Mouse (Mus musculus): ENCODE data around the gene Arhgap23.

Gene Arhgap23

DNA sequence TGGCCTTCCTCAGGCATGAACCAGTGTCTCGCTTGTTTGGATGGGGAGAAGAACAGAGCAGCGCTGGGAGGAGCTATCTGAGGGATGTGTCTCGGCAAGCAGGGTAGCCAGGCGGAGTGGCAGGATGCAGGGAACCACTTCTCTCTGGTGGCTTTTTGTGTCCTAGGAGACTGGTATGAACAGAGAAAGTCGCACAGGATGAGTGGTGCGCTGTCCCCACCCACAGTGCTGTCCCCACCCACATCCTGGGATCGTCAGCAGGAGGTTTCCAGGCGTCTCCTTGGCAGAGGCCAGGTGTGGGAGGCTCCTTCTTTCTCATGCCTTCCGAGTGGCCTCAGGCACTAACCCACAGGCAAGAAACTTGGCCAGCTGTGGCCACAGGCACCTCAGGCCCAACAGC, 87.0 kb downstream of the Arhgap23 start:
- no peak for DNase-seq (ENCODE audit: low spot score in 2 of 2)

DNA sequence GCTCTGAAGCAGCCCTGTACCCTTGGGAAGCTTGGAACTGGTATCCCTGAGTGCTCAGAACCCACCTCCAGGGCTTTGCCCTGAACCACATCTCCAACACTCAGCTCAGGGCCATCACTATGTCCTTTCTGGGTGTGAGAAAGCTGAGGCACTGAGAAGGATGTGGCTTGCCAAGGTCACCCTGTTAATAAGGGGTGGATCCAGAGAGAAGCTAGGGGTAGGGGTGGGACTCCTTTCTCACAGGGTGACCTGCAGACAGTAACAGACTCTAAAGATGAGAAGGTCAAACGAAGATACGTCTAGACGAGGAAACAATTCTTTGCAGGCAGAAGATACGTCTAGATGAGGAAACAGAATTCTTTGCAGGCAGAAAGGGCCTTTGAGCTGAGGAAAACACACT, 87.5 kb downstream of the Arhgap23 start:
- no peak for DNase-seq (ENCODE audit: low spot score in 2 of 2)

GRCm38 (mm10) chr11:97505784-97506183, 90.5 kb downstream of the Arhgap23 start:
- no peak for DNase-seq (ENCODE audit: low spot score in 2 of 2)

DNA sequence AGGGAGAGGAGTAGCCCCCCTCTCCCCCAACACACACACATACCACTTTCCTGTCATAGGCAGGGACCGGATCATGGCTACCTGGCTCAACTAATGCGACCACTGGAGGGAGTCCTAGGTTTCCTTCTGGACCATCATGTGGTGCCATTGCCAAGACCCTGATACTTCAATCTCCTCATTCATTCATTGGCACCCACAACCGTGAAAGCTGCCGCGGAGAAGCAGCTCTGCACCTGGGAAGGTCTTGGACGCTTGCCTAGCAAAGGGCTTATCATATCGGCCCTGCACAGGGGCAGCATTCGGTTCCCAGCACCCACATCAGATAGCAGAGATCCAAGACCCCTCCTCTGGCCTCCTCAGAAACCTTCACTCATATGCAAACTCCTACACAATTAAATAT, 91.0 kb downstream of the Arhgap23 start:
- DNase-seq (ENCODE audit: low spot score in 2 of 2): no peak

DNA sequence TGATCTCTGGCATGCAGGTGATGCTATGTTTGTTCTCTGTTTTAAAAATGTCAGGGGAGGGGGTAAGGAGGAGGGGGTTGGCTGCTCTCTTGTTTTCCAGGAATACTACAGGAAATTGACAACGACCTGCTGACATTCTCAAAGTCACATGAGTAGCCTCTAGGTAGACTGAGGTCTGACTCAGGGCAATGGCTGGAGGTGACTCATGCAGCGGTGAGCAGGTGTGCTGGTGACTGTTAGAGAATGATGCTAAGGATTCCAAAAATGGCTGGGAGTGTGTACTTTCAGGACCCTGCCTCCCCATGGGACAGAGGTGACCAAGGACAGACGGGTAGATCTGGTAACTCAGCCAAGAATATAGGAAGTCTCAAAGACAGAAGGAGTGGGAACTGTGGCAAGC, 92.9 kb downstream of the Arhgap23 start:
- no peak for DNase-seq (ENCODE audit: low spot score in 2 of 2)

DNA sequence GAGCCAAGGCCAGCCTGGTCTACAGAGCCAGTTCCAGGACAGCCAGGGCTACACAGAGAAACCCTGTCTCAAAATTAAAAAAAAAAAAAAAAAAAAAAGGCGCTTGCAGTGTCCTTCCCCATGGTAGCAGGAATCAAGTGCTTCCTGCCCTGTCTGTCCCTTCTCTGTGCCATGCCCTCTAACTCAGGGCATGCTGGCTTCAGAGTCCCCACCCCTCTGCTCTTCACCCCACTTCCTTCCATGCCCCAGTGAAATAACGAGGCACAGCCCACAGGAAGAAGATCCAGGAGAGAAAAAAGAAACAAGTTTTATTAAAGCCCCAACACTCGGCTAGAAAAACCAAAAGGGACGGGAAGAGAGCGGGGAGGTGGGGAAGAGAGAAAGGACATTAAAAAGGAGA, 93.7 kb downstream of the Arhgap23 start:
- no peak for DNase-seq (ENCODE audit: low spot score in 2 of 2)

GRCm38 (mm10) chr11:97509715-97510485, 94.6 kb downstream of the Arhgap23 start:
- DNase-seq (ENCODE audit: low spot score in 2 of 2): no peak

DNA sequence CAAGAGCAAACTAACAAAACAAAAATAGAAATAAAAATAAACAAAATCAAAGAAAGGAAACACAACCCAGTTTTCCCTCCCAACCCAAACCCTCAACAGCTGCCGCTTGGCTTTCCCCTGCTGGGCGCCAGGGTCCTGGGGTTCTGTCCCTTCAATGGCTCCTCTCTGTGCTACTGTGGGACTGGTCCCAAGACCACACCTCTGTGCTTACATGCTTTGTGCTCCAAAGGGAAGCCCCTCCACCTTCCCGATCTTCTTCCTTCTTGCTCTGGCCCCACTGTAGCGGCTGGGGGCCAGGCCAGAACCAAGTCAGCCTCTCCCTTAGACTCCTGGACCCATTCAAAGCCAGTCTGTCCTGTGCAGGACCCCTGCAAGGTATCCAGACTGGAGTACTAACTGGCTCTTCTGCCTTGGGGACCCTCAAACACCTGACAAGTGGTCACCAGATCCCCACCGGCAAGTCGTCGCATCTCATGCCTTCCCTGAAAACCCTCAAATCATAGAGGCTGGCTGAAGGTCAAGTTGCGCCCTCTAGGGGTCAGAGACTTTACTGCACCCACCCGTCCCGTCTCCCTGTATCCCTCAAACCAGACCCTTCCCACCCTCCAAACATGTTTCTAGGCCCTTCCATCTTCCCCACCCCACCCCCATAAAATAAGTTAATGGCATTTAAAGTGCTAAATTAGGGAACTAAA, 95.8 kb downstream of the Arhgap23 start:
- DNase-seq (ENCODE audit: low spot score in 2 of 2): peak; percentile 53 to 62

- DNase-seq (ENCODE audit: low spot score in 2 of 2): no peak
Observed at GRCm38 (mm10) chr11:97511661-97512369, 96.5 kb downstream of the Arhgap23 start.

- no peak for DNase-seq (ENCODE audit: low spot score in 2 of 2)
Observed at GRCm38 (mm10) chr11:97512511-97512910, 97.2 kb downstream of the Arhgap23 start.

DNA sequence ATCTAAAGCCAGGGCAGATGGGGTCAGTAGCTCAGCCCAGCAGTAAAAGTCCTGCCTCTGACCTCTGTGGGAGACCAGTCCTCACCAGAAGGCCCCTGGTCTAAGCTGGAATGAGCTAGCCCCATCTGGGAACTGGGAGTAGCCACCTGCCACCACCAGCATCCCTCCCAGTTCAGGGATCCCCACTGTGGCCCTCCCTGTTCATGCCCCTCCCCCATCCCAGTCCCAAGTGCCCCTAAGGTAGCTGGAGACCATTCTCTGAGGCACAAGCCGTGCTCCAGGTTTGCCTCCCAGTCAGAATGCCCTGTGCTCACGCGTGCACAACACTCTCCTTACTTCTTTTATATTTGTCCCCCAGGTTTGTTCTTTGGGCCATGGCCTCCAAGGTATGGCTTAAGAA, 97.7 kb downstream of the Arhgap23 start:
- no peak for DNase-seq (ENCODE audit: low spot score in 2 of 2)

DNA sequence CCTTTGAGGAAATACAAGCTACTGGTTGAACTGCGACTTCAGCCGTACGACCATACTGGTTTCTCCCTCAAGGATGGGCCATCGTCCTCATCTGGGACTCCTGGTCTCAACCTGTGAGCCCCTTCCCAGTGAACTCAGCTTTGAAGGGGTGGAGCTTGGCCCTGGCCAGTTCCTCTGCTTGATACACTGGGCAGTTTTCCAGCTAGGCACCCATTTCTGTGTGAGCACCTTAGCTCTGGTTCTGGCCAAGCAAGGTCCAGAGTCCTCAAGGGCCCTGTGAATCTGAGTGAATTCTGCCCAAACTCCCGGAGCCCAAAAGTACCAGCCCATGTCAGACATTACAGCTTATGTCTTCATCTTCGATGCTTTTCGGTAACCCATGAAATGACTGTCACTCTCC, 105.2 kb downstream of the Arhgap23 start:
- no peak for DNase-seq (ENCODE audit: low spot score in 2 of 2)

DNA sequence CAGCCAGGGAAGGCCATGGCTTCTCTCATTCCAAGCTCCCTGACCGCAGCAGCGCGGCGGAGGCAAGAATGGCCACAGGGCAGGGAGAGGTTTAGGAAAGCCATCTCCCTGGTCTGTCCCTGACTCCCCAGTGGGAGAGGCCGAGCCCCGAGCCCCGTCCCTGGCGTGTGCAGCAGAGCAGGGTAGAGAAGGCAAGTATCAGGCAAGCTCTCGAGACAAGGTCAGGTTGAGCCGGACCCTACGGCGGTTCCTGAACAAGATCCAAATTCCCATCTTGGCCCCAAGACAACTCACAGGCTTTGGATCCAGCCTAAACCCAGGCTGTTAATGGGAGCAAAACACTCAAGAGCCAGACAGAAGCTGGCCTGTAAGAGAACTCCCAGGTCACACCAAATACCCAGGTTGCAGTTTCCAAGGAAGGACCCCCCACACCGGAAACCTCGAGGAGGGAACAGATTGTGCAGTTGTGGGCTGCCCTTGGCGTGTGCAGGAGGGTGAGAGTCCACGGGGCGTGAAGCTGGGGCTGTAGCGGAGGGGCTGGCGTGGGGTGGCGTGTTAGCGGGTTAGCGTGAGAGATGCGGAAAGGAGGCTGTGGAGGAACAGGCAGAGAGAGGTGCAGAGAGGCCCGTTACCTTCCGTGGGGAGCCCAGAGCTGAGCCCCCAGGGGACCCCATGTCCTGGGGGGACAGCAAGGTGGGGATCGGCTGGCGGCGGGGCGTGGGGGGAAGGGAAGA, 106.6 kb downstream of the Arhgap23 start:
- no peak for DNase-seq (ENCODE audit: low spot score in 2 of 2)

GRCm38 (mm10) chr11:97523107-97523506, 107.8 kb downstream of the Arhgap23 start:
- DNase-seq (ENCODE audit: low spot score in 2 of 2): no peak

DNA sequence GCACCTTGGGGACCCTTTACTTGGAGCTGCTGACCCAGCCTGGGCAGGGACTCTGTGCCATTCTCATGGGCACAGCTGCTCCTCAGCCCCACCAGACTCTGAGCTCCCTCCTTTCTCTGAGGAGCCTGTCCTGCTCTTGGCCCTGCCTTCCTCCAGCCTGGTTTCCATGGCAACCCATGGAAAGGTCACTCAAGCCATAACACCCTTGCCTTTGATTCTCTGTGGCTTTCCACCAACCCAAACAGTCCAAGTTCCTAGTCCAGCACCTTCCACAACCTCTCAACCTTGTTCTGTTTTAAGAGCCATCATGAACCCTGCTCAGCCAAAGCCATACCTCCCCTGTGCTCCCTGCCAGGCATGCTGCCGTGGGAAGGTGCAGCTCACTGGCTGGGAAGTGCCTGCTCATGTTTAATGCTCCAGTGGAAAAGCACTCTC, 108.5 kb downstream of the Arhgap23 start:
- DNase-seq (ENCODE audit: low spot score in 2 of 2): no peak

DNA sequence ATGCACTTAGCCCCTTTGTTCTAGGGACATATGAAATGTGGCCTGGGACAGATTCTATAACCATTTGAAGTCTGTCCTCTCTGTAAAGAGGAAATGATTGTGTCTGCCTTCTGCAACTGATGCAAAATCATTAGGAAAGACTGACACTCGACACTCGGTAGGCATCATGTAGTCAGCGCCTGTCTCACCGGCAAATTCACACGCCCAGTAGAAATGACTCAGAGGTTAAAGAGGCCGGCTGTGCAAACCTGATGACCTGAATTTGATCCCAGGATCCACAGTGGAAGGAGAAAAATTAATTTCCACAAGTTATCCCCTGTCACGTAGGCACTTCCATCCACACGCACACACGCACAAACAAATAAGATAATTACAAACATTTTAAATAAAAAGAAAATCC, 109.0 kb downstream of the Arhgap23 start:
- DNase-seq (ENCODE audit: low spot score in 2 of 2): no peak

DNA sequence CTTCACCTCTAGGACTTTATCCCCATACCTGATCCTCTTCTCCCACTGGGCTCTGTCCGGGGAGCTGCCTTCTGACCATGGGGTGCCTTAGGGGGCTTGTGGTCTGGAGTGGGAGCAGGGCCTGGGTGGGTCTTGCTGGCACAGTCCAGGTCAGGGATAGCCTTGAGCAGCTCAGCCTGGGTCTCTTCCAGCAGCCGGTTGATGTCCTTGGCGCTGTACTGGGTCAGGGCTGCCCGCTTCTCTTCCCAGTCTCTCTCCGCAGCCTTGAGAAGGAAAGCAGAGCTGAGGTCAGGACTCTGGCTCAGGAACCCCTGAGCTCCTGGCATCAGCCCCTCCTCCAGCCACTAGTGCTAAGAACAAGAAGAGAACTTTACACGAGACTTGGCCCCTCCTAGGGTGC, 110.0 kb downstream of the Arhgap23 start:
- no peak for DNase-seq (ENCODE audit: low spot score in 2 of 2)

DNA sequence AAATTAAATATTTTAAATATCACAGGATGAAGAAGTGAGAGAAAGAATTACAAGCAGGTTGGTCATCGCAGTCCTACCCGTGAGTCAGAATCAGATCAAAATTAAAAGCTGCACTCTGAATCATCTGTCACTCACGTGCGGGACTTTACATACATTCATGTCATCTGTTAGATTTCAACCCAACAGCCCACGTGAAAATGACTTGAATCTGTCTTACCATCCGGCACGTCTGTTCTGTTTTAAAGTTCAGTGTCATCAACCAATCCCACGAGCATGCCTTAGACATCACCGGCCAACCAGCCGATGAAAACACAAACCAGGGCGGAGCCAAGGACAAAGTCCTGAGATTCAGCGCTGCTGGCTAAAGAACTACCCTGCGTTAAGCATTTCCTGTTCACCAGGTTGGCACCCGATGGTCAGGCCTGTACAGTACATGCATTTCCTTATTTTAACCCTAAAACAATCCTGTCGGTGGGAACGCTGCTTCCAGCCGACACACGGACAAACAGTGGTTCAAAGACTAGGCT, 113.0 kb downstream of the Arhgap23 start:
- no peak for DNase-seq (ENCODE audit: low spot score in 2 of 2)

GRCm38 (mm10) chr11:97530069-97530468, 114.7 kb downstream of the Arhgap23 start:
- DNase-seq (ENCODE audit: low spot score in 2 of 2): no peak

DNA sequence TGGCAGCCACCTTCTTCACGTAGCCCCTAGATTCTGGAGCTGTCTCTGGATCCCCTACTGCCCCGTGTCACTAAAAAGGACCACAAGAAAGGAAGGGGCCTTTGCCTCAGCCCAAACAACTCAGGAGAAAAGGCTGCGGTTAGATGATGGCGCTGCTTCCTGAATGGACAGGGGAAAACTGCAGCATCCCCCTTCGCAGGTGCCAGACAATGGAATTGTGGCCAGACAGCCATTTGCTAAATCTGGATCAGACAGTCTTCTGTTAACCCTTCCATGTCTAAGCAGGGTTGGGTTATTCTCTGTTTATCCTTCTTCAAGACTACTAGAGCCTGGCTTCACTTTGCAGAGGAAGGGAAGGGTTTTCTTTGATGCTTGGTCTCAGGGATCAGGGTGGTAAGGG, 115.6 kb downstream of the Arhgap23 start:
- no peak for DNase-seq (ENCODE audit: low spot score in 2 of 2)

- peak; percentile 82 to 87 for DNase-seq (ENCODE audit: low spot score in 2 of 2)
Observed at GRCm38 (mm10) chr11:97531381-97532260, 116.3 kb downstream of the Arhgap23 start.

Measured in urinary bladder, postnatal 36 days (tissue).